Mouse (Mus musculus) hindbrain, embryonic 13.5 days (tissue): ENCODE measurements at regions not wholly inside any gene's neighbourhood (a gene's known extent, or its start where the extent isn't known, plus 50 kb on each side); places are given as distances from the start of the nearest gene placed in this dataset.
"Not testable (repeated sequence)": the region's sequence is repeated elsewhere in the genome, so short reads cannot be mapped to it uniquely, and the experiment has no call there.

Source experiments
- ATAC-seq: fragments of 200-750 bp; cut with Nextera tagmentation; 2 replicates; pipeline ENCODE4 v1.8.0; 2017; ENCODE audit warnings: moderate TSS enrichment; ENCODE audit not compliant: low FRiP score
- H3K27ac ChIP-seq: fragments of 300-500 bp; sonication (generic); 2 replicates; pipeline ENCODE4 v1.5.1; 2015; ENCODE audit warnings: inconsistent platforms, mild to moderate bottlenecking, moderate library complexity
- H3K27me3 ChIP-seq: fragments of 300-500 bp; sonication (generic); 2 replicates; pipeline ENCODE4 v1.6.1; 2015; ENCODE audit warnings: mild to moderate bottlenecking, inconsistent platforms
- H3K36me3 ChIP-seq: fragments of 300-500 bp; sonication (generic); 2 replicates; pipeline ENCODE4 v1.6.1; 2015; ENCODE audit warnings: mild to moderate bottlenecking, inconsistent platforms
- H3K4me1 ChIP-seq: fragments of 300-500 bp; sonication (generic); replicated peaks from 2 replicates; pipeline ENCODE4 v1.6.1; 2015; ENCODE audit warnings: inconsistent platforms
- H3K4me2 ChIP-seq: fragments of 300-500 bp; sonication (generic); 2 replicates; pipeline ENCODE4 v1.6.1; 2015; ENCODE audit warnings: inconsistent platforms, mild to moderate bottlenecking, moderate library complexity
- H3K4me3 ChIP-seq: fragments of 300-500 bp; sonication (generic); 2 replicates; pipeline ENCODE4 v1.5.1; 2015; ENCODE audit warnings: mild to moderate bottlenecking, inconsistent platforms
- H3K9ac ChIP-seq: fragments of 300-500 bp; sonication (generic); 2 replicates; pipeline ENCODE4 v1.6.1; 2015; ENCODE audit warnings: mild to moderate bottlenecking, inconsistent platforms
- H3K9me3 ChIP-seq: fragments of 300-500 bp; sonication (generic); 2 replicates; pipeline ENCODE4 v1.6.1; 2016; ENCODE audit warnings: inconsistent platforms
- WGBS: fragments of 180-500 bp; shearing (Covaris S2); methylation state at CpG from one replicate; pipeline ENCODE4 v1.1.7; 2015; 5-methylcytosine and 5-hydroxymethylcytosine counted together

DNA sequence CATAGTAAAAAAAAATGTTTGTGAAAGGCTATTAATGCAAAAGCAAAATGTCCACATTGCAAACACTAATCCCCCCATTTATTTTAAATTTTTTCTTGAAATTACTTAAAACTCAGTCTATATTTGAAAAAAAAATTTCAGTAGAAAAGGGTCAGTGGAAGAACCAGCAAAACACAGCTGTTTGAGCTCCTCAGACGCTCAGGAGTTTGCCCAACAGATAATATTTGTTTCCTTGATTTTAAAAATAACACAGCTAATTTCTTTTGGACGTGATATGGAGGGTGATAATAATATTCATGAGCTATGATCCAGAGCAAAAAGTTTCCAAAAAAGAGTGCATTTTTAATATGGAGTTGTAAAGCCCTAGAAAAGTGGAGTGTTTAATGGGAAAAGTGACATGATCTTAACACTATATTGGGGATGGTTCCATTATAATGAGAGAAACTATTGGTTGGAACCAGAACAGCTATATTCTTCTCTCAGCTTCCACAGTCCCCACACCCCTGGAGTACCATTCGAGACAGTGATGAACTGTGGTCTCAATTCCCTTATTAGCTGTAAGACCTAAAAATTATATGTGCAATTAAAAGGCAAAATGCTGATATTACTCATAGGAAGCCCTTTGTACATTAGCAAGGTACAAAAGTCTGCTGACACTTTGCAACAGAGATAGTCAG, 209.0 kb upstream of the Rnf219 start:
- H3K9ac ChIP-seq, result no peak overlapping the region
- ATAC-seq, result no peak
- H3K9me3 ChIP-seq, result 0 out of 2 replicates have a peak, but pooled peaks cover 2% of the 10 kb centered on the region
- H3K27ac ChIP-seq, result no peak overlapping the region
- H3K4me3 ChIP-seq, result no peak overlapping the region
- no peaks in the 10 kb centered on the region for H3K36me3 ChIP-seq
- no peaks in the 10 kb centered on the region for H3K27me3 ChIP-seq
- H3K4me2 ChIP-seq, result no peak overlapping the region
- 66% methylated on average over 3 of the region's 3 CpGs for WGBS
- H3K4me1 ChIP-seq, result no peaks in the 10 kb centered on the region; the same call in 1 of the 2 replicates

DNA sequence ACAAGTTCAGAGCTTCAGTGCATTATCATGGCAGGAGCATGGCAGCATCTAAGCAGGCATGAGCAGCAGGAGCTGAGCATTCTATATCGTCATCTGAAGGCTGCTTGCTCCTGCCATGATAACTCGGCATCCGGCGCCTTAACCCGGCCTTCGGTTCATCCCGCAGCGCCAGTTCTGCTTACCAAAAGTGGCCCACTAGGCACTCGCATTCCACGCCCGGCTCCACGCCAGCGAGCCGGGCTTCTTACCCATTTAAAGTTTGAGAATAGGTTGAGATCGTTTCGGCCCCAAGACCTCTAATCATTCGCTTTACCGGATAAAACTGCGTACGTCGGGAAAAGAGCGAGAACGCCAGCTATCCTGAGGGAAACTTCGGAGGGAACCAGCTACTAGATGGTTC, 193.2 kb upstream of the Rnf219 start:
- H3K4me1 ChIP-seq, H3K27me3 ChIP-seq, H3K9me3 ChIP-seq, H3K9ac ChIP-seq, H3K4me3 ChIP-seq, H3K36me3 ChIP-seq, ATAC-seq, H3K27ac ChIP-seq, H3K4me2 ChIP-seq: not testable (repeated sequence)
- WGBS, result 93% methylated on average over 21 of the region's 24 CpGs

DNA sequence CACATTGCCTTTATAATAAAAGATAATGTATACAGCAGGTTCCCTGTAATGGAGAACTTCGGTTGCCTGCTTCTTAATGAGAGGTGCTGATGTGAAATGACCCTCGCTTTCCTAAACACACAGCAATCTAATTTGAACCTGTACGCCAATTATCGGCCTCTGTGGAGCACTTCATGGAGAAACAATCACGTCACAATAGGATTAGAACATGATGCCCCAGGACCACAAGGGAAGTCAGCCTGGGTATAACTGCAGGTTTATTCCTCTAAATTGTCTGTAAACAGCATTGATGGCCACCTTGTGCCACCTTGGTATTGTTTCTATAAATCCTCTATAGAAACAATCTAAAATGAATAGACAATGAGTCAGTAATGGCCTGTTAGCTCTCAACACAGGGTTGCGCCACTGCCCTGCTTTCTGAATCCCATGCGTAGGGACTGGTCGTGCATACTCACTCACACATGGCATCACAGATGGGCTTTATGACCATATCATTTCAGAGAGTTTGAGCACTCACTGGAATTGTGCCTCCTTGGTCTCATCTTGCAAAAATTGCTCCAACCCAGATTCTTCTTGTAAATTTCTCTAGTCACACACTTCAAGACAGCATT, 179.9 kb upstream of the Rnf219 start:
- ATAC-seq, result no peak
- Histone ChIP-seq H3K27me3 (no peaks in the 10 kb centered on the region), H3K36me3 (no peaks in the 10 kb centered on the region), H3K4me2 (no peak overlapping the region), H3K9ac (no peak overlapping the region), H3K27ac (peak overlapping the region; percentile 6; the same call in 1 of the 2 replicates), H3K4me3 (no peak overlapping the region), H3K4me1 (peaks cover 3% of the 10 kb centered on the region; the same call in 1 of the 2 replicates), H3K9me3 (no peaks in the 10 kb centered on the region)
- 60% methylated on average over 8 of the region's 8 CpGs for WGBS

DNA sequence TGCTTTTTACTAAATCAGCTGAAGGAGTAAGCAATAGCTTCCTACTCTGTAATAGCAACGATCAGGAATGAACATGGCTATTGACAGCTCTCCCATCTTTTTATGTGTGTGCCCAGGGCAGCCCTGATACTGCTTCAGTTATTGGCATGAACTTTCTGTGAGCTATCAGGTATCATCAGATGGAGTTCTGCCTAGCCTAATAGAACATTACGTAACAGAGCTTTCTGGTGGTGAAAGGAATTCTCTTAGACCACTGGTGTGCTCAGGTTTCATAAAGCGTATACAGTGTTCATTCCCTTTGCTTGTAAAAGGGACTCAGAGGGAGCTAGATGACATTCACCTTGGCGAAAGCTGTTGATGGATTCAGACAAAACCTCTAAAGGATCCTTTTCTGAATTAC, 176.5 kb upstream of the Rnf219 start:
- Histone ChIP-seq H3K9ac (no peak overlapping the region), H3K4me3 (no peak overlapping the region)
- WGBS, result 85% methylated on average over 4 of the region's 4 CpGs

DNA sequence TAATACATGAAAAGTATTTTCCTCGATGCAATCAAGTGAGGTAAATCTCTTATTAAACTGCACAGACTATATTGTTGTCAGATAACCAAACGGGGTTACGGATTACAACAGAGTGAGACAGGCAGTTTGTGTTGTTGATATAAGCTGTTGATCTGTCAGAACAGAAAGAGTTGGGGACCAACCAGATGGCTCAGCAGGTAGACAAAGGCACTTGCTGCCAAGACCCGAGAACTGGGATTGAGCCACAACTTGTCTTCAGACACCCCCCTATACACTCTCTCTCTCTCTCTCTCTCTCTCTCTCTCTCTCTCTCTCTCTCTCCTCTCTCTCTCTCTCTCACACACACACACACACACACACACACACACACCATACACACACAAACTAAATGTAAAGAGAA, 172.7 kb upstream of the Rnf219 start:
- H3K4me2 ChIP-seq, result no peak overlapping the region
- 80% methylated on average over 4 of the region's 4 CpGs for WGBS
- H3K4me1 ChIP-seq, result 0 out of 2 replicates have a peak, but pooled peaks cover 5% of the 10 kb centered on the region

More for the DNA sequence above, 176.5 kb upstream of the Rnf219 start:
- no peaks in the 10 kb centered on the region for H3K27me3 ChIP-seq
- no peak overlapping the region for H3K4me2 ChIP-seq
- peaks cover 7% of the 10 kb centered on the region; the same call in 1 of the 2 replicates for H3K4me1 ChIP-seq
- ATAC-seq, result no peak
- no peaks in the 10 kb centered on the region for H3K36me3 ChIP-seq
- H3K9me3 ChIP-seq, result no peaks in the 10 kb centered on the region
- no peak overlapping the region for H3K27ac ChIP-seq

DNA sequence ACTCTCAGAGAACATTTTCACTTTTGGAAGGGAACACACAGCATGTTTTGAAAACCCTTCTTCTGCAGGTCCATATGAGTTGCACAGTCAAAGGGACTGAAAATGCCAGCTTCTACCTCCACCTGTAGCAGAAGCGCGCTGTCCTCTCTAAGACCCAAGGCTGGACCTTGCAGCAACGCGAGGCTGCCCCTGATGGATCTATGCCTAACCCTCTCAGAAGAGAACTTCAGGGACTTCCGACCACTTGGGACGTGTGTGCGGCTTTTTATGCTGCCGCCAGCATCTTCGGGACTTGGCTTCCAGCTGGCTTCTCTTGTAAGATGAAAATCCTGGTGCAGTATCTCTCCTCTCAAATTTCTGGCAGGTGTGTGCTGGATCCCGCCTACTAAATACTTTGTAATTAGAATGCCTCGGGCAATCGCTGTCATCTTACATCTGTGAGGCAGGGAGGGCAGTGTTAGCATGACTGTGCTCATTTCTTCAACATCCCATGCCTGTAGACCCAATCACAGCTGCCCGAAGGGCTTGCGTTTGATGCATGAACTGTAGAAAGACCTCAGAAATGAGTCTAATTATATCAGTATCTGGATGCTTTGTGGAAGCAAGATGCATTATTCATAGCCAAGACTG, 171.8 kb upstream of the Rnf219 start:
- Histone ChIP-seq H3K4me1 (0 out of 2 replicates have a peak, but pooled peaks cover 5% of the 10 kb centered on the region), H3K4me3 (no peak overlapping the region), H3K9me3 (no peaks in the 10 kb centered on the region), H3K9ac (no peak overlapping the region), H3K36me3 (no peaks in the 10 kb centered on the region), H3K4me2 (no peak overlapping the region), H3K27ac (no peak overlapping the region), H3K27me3 (no peaks in the 10 kb centered on the region)
- WGBS, result 76% methylated on average over 14 of the region's 14 CpGs
- ATAC-seq, result peak; percentile 52; the same call in 1 of the 2 replicates

More for the DNA sequence above, 172.7 kb upstream of the Rnf219 start:
- H3K9me3 ChIP-seq, result no peaks in the 10 kb centered on the region
- H3K27me3 ChIP-seq, result no peaks in the 10 kb centered on the region
- no peak overlapping the region for H3K9ac ChIP-seq
- H3K4me3 ChIP-seq, result no peak overlapping the region
- H3K27ac ChIP-seq, result no peak overlapping the region
- no peaks in the 10 kb centered on the region for H3K36me3 ChIP-seq
- ATAC-seq, result no peak

DNA sequence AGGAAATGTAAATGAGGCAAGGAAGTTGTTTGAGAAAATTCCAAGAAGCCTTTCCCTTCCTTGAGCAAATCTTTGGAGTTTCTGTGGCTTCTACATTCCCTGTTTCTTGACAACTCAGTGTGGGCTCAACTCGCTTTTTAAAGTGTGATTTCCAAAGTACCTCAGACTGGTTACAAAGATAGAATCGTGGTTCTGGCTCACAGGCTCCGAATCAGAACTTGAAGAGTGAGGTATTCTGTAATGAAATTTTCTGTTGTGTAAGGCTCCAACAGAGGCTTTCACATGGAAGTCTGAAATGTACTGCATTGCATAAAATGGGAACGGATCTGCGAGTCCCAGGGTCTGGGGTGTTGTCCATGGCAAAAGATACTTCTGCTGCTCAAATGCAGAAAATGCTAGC, 170.2 kb upstream of the Rnf219 start:
- Histone ChIP-seq H3K27me3 (no peaks in the 10 kb centered on the region), H3K4me2 (no peak overlapping the region), H3K4me1 (0 out of 2 replicates have a peak, but pooled peaks cover 5% of the 10 kb centered on the region), H3K4me3 (no peak overlapping the region), H3K9me3 (no peaks in the 10 kb centered on the region), H3K36me3 (no peaks in the 10 kb centered on the region), H3K9ac (no peak overlapping the region), H3K27ac (no peak overlapping the region)
- WGBS, result 95% methylated on average over 5 of the region's 5 CpGs
- ATAC-seq, result no peak

DNA sequence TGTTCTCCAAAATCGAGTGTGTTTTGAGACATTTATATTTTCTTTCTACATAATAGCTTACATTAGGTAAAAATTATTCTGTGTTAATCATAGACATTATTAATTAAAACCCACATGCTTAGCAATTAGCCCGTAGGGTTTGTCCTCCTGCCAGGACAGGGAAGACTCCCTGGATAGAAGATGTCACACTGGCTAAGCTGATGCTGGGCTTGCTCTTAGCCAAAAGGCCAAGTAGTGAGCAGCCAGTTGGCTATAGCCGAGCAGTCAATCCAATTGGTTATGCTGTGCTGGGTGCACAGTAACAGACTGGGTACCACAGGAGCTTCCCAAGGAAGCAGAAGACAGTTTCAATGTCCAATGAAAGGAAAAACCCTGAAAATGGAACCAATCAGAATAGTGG, 166.0 kb upstream of the Rnf219 start:
- Histone ChIP-seq H3K4me2 (no peak overlapping the region), H3K36me3 (no peaks in the 10 kb centered on the region), H3K27me3 (no peaks in the 10 kb centered on the region), H3K4me3 (no peak overlapping the region), H3K9ac (no peak overlapping the region), H3K4me1 (no peaks in the 10 kb centered on the region), H3K27ac (no peak overlapping the region), H3K9me3 (no peaks in the 10 kb centered on the region)
- WGBS, result 78% methylated on average over 3 of the region's 3 CpGs
- no peak for ATAC-seq

DNA sequence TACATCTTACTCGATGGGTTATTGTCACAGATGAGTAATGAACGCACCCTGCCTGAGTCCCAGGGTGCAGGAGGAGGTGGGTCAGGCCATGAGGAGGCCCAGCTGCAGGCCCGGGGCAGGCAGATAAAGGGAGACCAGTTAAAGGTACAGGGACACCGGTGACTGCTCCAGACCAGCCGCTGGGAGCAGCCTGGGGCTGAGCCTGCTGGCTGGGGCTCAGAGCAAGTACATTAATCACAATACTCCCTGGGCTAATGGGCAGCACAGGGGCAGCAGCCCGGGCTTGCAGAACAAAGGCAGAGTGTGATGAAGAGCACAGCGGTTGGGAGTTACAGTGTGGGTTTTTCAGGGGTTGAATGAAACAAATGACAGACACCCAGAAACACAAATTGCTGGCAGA, 154.4 kb upstream of the Rnf219 start:
- Histone ChIP-seq H3K9ac (0 out of 2 replicates have a peak overlapping the region, but pooled peaks have one; percentile 39), H3K4me2 (peak overlapping the region; percentile 34), H3K27me3 (no peaks in the 10 kb centered on the region), H3K36me3 (no peaks in the 10 kb centered on the region), H3K9me3 (peaks cover 2% of the 10 kb centered on the region; the same call in 1 of the 2 replicates), H3K27ac (peak overlapping the region; percentile 75), H3K4me3 (no peak overlapping the region), H3K4me1 (peaks cover 18% of the 10 kb centered on the region)
- WGBS, result 8% methylated on average over 7 of the region's 7 CpGs
- ATAC-seq, result peak; percentile 93

DNA sequence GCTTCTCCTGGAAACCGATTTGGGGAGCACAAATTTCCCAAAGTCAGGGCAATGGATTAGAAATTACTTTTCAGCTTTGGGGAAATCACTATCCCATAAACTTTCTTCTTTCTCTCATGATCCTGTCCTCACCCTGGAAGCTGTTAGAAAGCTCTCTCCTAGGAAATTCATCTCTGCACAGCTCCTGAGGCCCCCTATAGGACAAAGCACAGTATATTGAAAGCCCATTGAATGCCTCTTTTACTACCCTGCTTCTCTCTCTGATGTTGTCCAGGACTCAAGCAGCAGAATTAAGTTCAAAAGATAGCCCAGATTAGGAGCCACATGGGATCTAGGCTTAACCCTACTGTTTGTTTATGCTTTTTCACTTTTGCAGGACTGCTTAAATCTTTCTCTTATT, 139.3 kb upstream of the Rnf219 start:
- H3K27me3 ChIP-seq, result no peaks in the 10 kb centered on the region
- no peak overlapping the region for H3K4me2 ChIP-seq
- no peaks in the 10 kb centered on the region for H3K4me1 ChIP-seq
- no peaks in the 10 kb centered on the region for H3K36me3 ChIP-seq
- H3K4me3 ChIP-seq, result no peak overlapping the region
- H3K9ac ChIP-seq, result no peak overlapping the region
- H3K27ac ChIP-seq, result no peak overlapping the region
- WGBS, result 78% methylated on average over 1 of the region's 1 CpGs
- ATAC-seq, result no peak
- no peaks in the 10 kb centered on the region for H3K9me3 ChIP-seq

DNA sequence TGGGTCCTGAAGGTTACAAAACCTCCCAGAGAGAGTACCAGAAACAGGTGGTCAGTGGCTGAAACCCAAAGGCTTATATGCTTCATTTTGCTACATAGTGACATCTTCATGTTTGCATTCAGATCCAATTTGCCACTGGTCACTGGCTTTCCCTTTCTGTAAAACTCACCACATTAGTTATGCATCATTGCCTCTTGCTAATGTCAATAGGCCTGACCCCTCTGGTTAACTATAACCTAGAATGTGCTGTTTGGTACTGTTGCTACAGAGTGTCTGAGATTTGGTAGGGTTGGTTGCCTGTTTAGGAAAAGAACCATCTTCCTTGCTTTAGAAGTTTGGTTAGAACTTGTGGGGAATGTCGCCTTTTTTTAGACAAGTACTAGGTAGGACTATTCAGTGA, 136.3 kb upstream of the Rnf219 start:
- no peak overlapping the region for H3K27ac ChIP-seq
- no peaks in the 10 kb centered on the region for H3K4me1 ChIP-seq
- H3K9me3 ChIP-seq, result no peaks in the 10 kb centered on the region
- no peak overlapping the region for H3K4me2 ChIP-seq
- 90% methylated on average over 1 of the region's 1 CpGs for WGBS
- H3K36me3 ChIP-seq, result no peaks in the 10 kb centered on the region
- no peak overlapping the region for H3K4me3 ChIP-seq
- H3K9ac ChIP-seq, result no peak overlapping the region
- no peak for ATAC-seq
- H3K27me3 ChIP-seq, result no peaks in the 10 kb centered on the region

DNA sequence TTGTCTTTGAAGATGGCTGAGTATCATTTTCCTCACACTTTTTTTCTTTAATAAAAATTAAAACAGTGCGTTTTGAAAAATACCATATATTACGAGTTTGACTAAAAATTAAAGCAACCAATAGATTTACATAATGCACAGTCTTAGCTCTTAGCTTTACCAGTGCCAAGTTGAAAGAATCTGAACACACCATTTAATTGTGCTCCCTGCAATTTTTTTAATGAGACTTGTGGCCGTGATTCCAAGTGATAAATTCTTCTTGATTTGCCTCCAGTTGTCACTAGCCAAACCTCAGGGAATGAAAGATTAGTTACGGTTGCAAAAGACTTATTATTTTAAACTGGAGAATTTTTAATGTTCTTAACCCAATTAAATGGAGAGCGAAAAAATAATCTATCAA, 127.5 kb upstream of the Rnf219 start:
- Histone ChIP-seq H3K4me2 (no peak overlapping the region), H3K9ac (no peak overlapping the region), H3K36me3 (no peaks in the 10 kb centered on the region), H3K27ac (no peak overlapping the region), H3K27me3 (no peaks in the 10 kb centered on the region), H3K4me1 (peaks cover 8% of the 10 kb centered on the region), H3K4me3 (no peak overlapping the region), H3K9me3 (no peaks in the 10 kb centered on the region)
- WGBS, result 65% methylated on average over 5 of the region's 5 CpGs
- ATAC-seq, result no peak
